Mouse (Mus musculus): ENCODE data around the gene Gtf3c4.

Gene Gtf3c4

GRCm38 (mm10) chr2:28840222-28840951 lies at the start of gene Gtf3c4, which contains the start of gene Ddx31:
Gtf3c4 (minus strand) TSS chr2:28840360.
Ddx31 (plus strand) TSS chr2:28840406.
- DNase-seq (ENCODE audit: low read depth in 1 of 2, low spot score in 2 of 2) = peak; percentile 75 to 85

- no peak for DNase-seq (ENCODE audit: low read depth in 1 of 2, low spot score in 2 of 2)
Observed at GRCm38 (mm10) chr2:28884914-28885313, 44.8 kb upstream of the Gtf3c4 start.

- DNase-seq (ENCODE audit: low read depth in 1 of 2, low spot score in 2 of 2) = no peak
Observed at GRCm38 (mm10) chr2:28882826-28883485, 42.8 kb upstream of the Gtf3c4 start.

GRCm38 (mm10) chr2:28882047-28882446 lies 41.9 kb upstream of the Gtf3c4 start:
- no peak for DNase-seq (ENCODE audit: low read depth in 1 of 2, low spot score in 2 of 2)

- DNase-seq (ENCODE audit: low read depth in 1 of 2, low spot score in 2 of 2) = no peak
Observed at GRCm38 (mm10) chr2:28881275-28881674, 41.1 kb upstream of the Gtf3c4 start.

- no peak for DNase-seq (ENCODE audit: low read depth in 1 of 2, low spot score in 2 of 2)
Observed at GRCm38 (mm10) chr2:28875554-28875953, 35.4 kb upstream of the Gtf3c4 start.

- DNase-seq (ENCODE audit: low read depth in 1 of 2, low spot score in 2 of 2) = no peak
Observed at GRCm38 (mm10) chr2:28867495-28867894, 27.3 kb upstream of the Gtf3c4 start.

- no peak for DNase-seq (ENCODE audit: low read depth in 1 of 2, low spot score in 2 of 2)
Observed at GRCm38 (mm10) chr2:28863857-28864256, 23.7 kb upstream of the Gtf3c4 start.

- no peak for DNase-seq (ENCODE audit: low read depth in 1 of 2, low spot score in 2 of 2)
Observed at GRCm38 (mm10) chr2:28860678-28861423, 20.7 kb upstream of the Gtf3c4 start.

- no peak for DNase-seq (ENCODE audit: low read depth in 1 of 2, low spot score in 2 of 2)
Observed at GRCm38 (mm10) chr2:28859303-28859702, 19.1 kb upstream of the Gtf3c4 start.

GRCm38 (mm10) chr2:28855773-28856172 lies 15.6 kb upstream of the Gtf3c4 start:
- no peak for DNase-seq (ENCODE audit: low read depth in 1 of 2, low spot score in 2 of 2)

- no peak for DNase-seq (ENCODE audit: low read depth in 1 of 2, low spot score in 2 of 2)
Observed at GRCm38 (mm10) chr2:28852594-28852993, 12.4 kb upstream of the Gtf3c4 start.

GRCm38 (mm10) chr2:28848879-28849278 lies 8.7 kb upstream of the Gtf3c4 start:
- no peak for DNase-seq (ENCODE audit: low read depth in 1 of 2, low spot score in 2 of 2)

- DNase-seq (ENCODE audit: low read depth in 1 of 2, low spot score in 2 of 2) = no peak
Observed at GRCm38 (mm10) chr2:28842042-28842441, 1.9 kb upstream of the Gtf3c4 start.

GRCm38 (mm10) chr2:28839501-28840221 lies 499 bp downstream of the Gtf3c4 start:
- no peak for DNase-seq (ENCODE audit: low read depth in 1 of 2, low spot score in 2 of 2)

GRCm38 (mm10) chr2:28836181-28836940 lies 3.8 kb downstream of the Gtf3c4 start:
- no peak for DNase-seq (ENCODE audit: low read depth in 1 of 2, low spot score in 2 of 2)

- no peak for DNase-seq (ENCODE audit: low read depth in 1 of 2, low spot score in 2 of 2)
Observed at GRCm38 (mm10) chr2:28829265-28829664, 10.9 kb downstream of the Gtf3c4 start.

- DNase-seq (ENCODE audit: low read depth in 1 of 2, low spot score in 2 of 2) = no peak
Observed at GRCm38 (mm10) chr2:28818866-28819265, 21.3 kb downstream of the Gtf3c4 start.

- DNase-seq (ENCODE audit: low read depth in 1 of 2, low spot score in 2 of 2) = no peak
Observed at GRCm38 (mm10) chr2:28810260-28811013, 29.7 kb downstream of the Gtf3c4 start.

- no peak for DNase-seq (ENCODE audit: low read depth in 1 of 2, low spot score in 2 of 2)
Observed at GRCm38 (mm10) chr2:28808841-28809240, 31.3 kb downstream of the Gtf3c4 start.
